Mouse (Mus musculus) 416B (cell line): ENCODE measurements around the gene Zfp59.
"Not testable (repeated sequence)": the region's sequence is repeated elsewhere in the genome, so short reads cannot be mapped to it uniquely, and the experiment has no call there.

ENCODE experiments used
- DNase-seq: peaks from one replicate; pipeline ENCODE4 v3.0.0; 2011; ENCODE audit warnings: low read depth

Zfp59 gene

GRCm38 (mm10) chr7:27862578-27862977 is 24.2 kb downstream of the Zfp59 start:
- DNase-seq = not testable (repeated sequence)

- no peak for DNase-seq
Measured at GRCm38 (mm10) chr7:27881721-27882120, 43.3 kb downstream of the Zfp59 start.

GRCm38 (mm10) chr7:27900601-27901000 is 62.2 kb downstream of the Zfp59 start:
- no peak for DNase-seq

DNA sequence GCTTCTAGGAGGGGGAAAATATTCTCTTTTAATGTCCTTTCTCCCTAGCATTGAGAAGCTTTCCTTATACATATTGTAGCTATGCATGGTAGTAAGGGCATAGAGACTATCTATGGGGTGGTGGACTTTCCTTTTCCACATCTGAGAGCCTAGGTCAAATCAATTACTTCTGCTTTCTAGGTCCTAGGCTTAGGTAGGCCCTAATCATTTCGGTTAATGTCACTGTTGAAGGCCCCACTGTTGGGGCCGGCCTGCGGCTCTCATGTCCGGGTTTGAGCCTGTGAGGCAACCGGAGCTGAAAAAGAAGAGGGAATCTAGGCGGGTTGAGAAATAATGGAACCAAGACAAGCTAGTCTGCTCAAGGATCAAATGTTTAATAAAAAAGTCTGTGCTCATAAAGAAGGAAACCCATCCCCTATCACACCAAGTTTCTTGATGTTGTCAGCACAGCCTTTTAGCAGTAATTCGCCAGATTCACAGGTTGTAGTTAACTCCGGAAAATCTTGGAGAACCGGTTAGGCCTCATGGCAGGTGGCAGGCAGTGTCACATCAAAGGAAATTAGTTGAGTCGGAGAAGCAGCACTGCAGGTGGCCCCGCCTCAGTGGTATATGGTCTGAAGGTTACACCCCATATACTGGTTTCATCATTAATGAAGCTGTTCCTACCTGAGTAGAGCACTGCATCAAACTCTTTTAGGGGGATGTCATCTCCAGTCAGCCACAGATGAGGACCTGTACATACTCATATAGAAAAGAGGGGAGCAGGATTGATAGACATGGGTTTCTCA is 66.8 kb downstream of the Zfp59 start:
- no peak for DNase-seq
